Mouse (Mus musculus): Measurements from ENCODE around the gene Ss18l1. TPM values are rescaled to one million over a fixed set of nuclear protein-coding genes. Genes with fewer than 3 reads are reported as not detected.

Gene Ss18l1
- polyA plus RNA-seq, 1 experiment: 1.6 TPM

GRCm38 (mm10) chr2:180051986-180052733, 9.9 kb downstream of the Ss18l1 start:
- Histone ChIP-seq H3K79me2 (ENCODE audit: control insufficient read depth, insufficient read depth) (peaks cover 5% of the 10 kb centered on the region), H3K27me3 (ENCODE audit: control insufficient read depth, insufficient read depth, insufficient read length) (no peaks in the 10 kb centered on the region), H3K4me2 (ENCODE audit: low read depth) (no peak overlapping the region), H3ac (ENCODE audit: control insufficient read depth, insufficient read length) (no peak overlapping the region), H3K4me3 (no peak overlapping the region), H3K36me3 (ENCODE audit: control insufficient read depth, insufficient read depth) (no peaks in the 10 kb centered on the region)
- no peak for TF ChIP-seq MYOG (IDR thresholded peaks at IDR 0.05; ENCODE audit: control insufficient read depth in 1 of 3, insufficient read depth in 1 of 3, insufficient read length in 2 of 3, low read depth in 2 of 3)
- TF ChIP-seq CEBPB (IDR thresholded peaks at IDR 0.05; ENCODE audit: insufficient read depth, poor library complexity, severe bottlenecking): no peak
- TF ChIP-seq MYOD1 (IDR thresholded peaks at IDR 0.05; ENCODE audit: control insufficient read depth in 1 of 3, insufficient read length in 2 of 3, low read depth in 2 of 3): no peak
- TF ChIP-seq REST (IDR thresholded peaks at IDR 0.05; ENCODE audit: insufficient read depth, insufficient read length): no peak
- no peak for TF ChIP-seq MAX (IDR thresholded peaks at IDR 0.05; ENCODE audit: low read depth)
- TF ChIP-seq SRF (IDR thresholded peaks at IDR 0.05; ENCODE audit: control insufficient read depth, insufficient read length, low read depth): no peak
- TF ChIP-seq TCF12 (IDR thresholded peaks at IDR 0.05; ENCODE audit: insufficient read depth, poor library complexity, severe bottlenecking): no peak
- no peak for TF ChIP-seq USF1 (IDR thresholded peaks at IDR 0.05; ENCODE audit: low read depth)
- TF ChIP-seq POLR2AphosphoS2 (IDR thresholded peaks at IDR 0.05; ENCODE audit: insufficient read length, low read depth): no peak
- TF ChIP-seq POLR2A (IDR thresholded peaks at IDR 0.05; ENCODE audit: insufficient read length, low read depth): no peak
- no peak for TF ChIP-seq TCF3 (IDR thresholded peaks at IDR 0.05; ENCODE audit: insufficient read length, low read depth)
- TF ChIP-seq E2F4 (IDR thresholded peaks at IDR 0.05; ENCODE audit: insufficient read depth): no peak

DNA sequence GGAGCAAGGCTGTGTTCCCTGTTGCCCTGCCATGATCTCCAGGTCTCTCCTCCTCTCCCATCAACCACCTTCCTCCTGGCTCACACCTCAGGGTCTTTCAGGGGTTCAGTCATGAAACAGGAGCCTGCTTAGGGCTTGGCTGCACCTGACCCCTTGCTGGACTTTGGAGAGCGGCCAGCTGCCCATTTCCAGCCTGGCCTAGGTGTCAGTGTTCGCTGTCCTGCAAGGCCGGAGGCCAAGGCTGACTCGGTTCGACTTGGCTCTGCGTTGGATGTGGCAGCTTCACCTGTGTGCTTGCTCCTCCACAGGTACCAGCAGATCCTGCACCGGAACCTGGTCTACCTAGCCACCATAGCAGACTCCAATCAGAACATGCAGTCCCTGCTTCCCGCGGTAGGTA, 10.7 kb downstream of the Ss18l1 start:
- Histone ChIP-seq H3ac (ENCODE audit: control insufficient read depth, insufficient read length) (no peak overlapping the region), H3K27me3 (ENCODE audit: control insufficient read depth, insufficient read depth, insufficient read length) (no peaks in the 10 kb centered on the region), H3K4me2 (ENCODE audit: low read depth) (no peak overlapping the region), H3K79me2 (ENCODE audit: control insufficient read depth, insufficient read depth) (peaks cover 2% of the 10 kb centered on the region), H3K36me3 (ENCODE audit: control insufficient read depth, insufficient read depth) (no peaks in the 10 kb centered on the region), H3K4me3 (no peak overlapping the region)
- TF ChIP-seq MYOD1 (IDR thresholded peaks at IDR 0.05; ENCODE audit: control insufficient read depth in 1 of 3, insufficient read length in 2 of 3, low read depth in 2 of 3) (no peak), TCF3 (IDR thresholded peaks at IDR 0.05; ENCODE audit: insufficient read length, low read depth) (no peak), POLR2AphosphoS2 (IDR thresholded peaks at IDR 0.05; ENCODE audit: insufficient read length, low read depth) (no peak), SRF (IDR thresholded peaks at IDR 0.05; ENCODE audit: control insufficient read depth, insufficient read length, low read depth) (no peak), TCF12 (IDR thresholded peaks at IDR 0.05; ENCODE audit: insufficient read depth, poor library complexity, severe bottlenecking) (no peak), E2F4 (IDR thresholded peaks at IDR 0.05; ENCODE audit: insufficient read depth) (no peak), REST (IDR thresholded peaks at IDR 0.05; ENCODE audit: insufficient read depth, insufficient read length) (no peak), CEBPB (IDR thresholded peaks at IDR 0.05; ENCODE audit: insufficient read depth, poor library complexity, severe bottlenecking) (no peak), MAX (IDR thresholded peaks at IDR 0.05; ENCODE audit: low read depth) (no peak), POLR2A (IDR thresholded peaks at IDR 0.05; ENCODE audit: insufficient read length, low read depth) (no peak), MYOG (IDR thresholded peaks at IDR 0.05; ENCODE audit: control insufficient read depth in 1 of 3, insufficient read depth in 1 of 3, insufficient read length in 2 of 3, low read depth in 2 of 3) (no peak)

GRCm38 (mm10) chr2:180063338-180064131, 21.2 kb downstream of the Ss18l1 start:
- Histone ChIP-seq H3K4me3 (no peak overlapping the region), H3K4me2 (ENCODE audit: low read depth) (no peak overlapping the region), H3K36me3 (ENCODE audit: control insufficient read depth, insufficient read depth) (peaks cover 10% of the 10 kb centered on the region), H3ac (ENCODE audit: control insufficient read depth, insufficient read length) (no peak overlapping the region), H3K79me2 (ENCODE audit: control insufficient read depth, insufficient read depth) (no peaks in the 10 kb centered on the region), H3K27me3 (ENCODE audit: control insufficient read depth, insufficient read depth, insufficient read length) (no peaks in the 10 kb centered on the region)
- TF ChIP-seq MYOG (IDR thresholded peaks at IDR 0.05; ENCODE audit: control insufficient read depth in 1 of 3, insufficient read depth in 1 of 3, insufficient read length in 2 of 3, low read depth in 2 of 3) (no peak), TCF3 (IDR thresholded peaks at IDR 0.05; ENCODE audit: insufficient read length, low read depth) (no peak), POLR2A (IDR thresholded peaks at IDR 0.05; ENCODE audit: insufficient read length, low read depth) (no peak), MYOD1 (IDR thresholded peaks at IDR 0.05; ENCODE audit: control insufficient read depth in 1 of 3, insufficient read length in 2 of 3, low read depth in 2 of 3) (no peak), CEBPB (IDR thresholded peaks at IDR 0.05; ENCODE audit: insufficient read depth, poor library complexity, severe bottlenecking) (no peak), TCF12 (IDR thresholded peaks at IDR 0.05; ENCODE audit: insufficient read depth, poor library complexity, severe bottlenecking) (no peak), MAX (IDR thresholded peaks at IDR 0.05; ENCODE audit: low read depth) (no peak), REST (IDR thresholded peaks at IDR 0.05; ENCODE audit: insufficient read depth, insufficient read length) (no peak), POLR2AphosphoS2 (IDR thresholded peaks at IDR 0.05; ENCODE audit: insufficient read length, low read depth) (no peak), E2F4 (IDR thresholded peaks at IDR 0.05; ENCODE audit: insufficient read depth) (no peak), USF1 (IDR thresholded peaks at IDR 0.05; ENCODE audit: low read depth) (no peak), SRF (IDR thresholded peaks at IDR 0.05; ENCODE audit: control insufficient read depth, insufficient read length, low read depth) (no peak)

DNA sequence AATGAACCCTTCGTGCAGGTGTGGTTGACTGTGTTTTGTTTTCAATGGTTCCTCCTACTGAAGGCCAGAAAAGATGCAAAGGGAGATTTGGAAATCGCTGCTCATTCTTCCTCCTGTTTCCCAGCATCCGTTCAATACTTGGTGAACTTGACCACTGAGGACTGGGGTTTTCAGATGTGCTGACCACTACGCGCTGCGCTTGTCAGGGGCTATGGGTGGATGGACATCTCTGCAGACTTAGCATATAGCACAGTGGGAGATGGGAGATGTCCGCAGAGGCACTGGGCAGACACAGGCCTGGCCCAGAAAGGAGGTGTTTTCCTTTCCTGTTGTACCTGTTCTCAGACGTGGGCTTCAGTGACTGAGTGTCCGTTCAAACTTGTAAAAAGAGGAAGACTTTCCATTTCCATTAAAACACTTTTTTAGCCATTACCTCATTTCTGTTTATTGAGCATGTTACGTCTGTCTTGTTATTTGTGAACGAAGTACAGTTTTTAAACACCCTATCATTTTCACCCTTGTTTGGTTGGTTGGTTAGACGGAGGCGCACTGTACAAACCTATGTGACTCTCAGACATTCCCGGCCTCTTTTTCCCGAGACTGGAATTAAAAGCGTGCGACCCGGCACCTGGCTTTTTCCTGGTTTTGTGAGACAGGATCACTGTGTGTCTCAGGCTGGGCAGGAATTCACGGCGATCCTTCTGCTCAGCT, 27.6 kb downstream of the Ss18l1 start:
- Histone ChIP-seq H3K79me2 (ENCODE audit: control insufficient read depth, insufficient read depth) (no peaks in the 10 kb centered on the region), H3ac (ENCODE audit: control insufficient read depth, insufficient read length) (peak overlapping the region; percentile 22), H3K4me3 (peak overlapping the region; percentile 76), H3K27me3 (ENCODE audit: control insufficient read depth, insufficient read depth, insufficient read length) (no peaks in the 10 kb centered on the region), H3K4me2 (ENCODE audit: low read depth) (peak overlapping the region; percentile 86), H3K36me3 (ENCODE audit: control insufficient read depth, insufficient read depth) (peaks cover 5% of the 10 kb centered on the region)
- TF ChIP-seq POLR2AphosphoS2 (IDR thresholded peaks at IDR 0.05; ENCODE audit: insufficient read length, low read depth): no peak
- no peak for TF ChIP-seq MYOG (IDR thresholded peaks at IDR 0.05; ENCODE audit: control insufficient read depth in 1 of 3, insufficient read depth in 1 of 3, insufficient read length in 2 of 3, low read depth in 2 of 3)
- no peak for TF ChIP-seq TCF12 (IDR thresholded peaks at IDR 0.05; ENCODE audit: insufficient read depth, poor library complexity, severe bottlenecking)
- no peak for TF ChIP-seq SRF (IDR thresholded peaks at IDR 0.05; ENCODE audit: control insufficient read depth, insufficient read length, low read depth)
- no peak for TF ChIP-seq MAX (IDR thresholded peaks at IDR 0.05; ENCODE audit: low read depth)
- TF ChIP-seq MYOD1 (IDR thresholded peaks at IDR 0.05; ENCODE audit: control insufficient read depth in 1 of 3, insufficient read length in 2 of 3, low read depth in 2 of 3): no peak

All from myocyte (in vitro differentiated cells).